Mouse (Mus musculus): ENCODE data around the gene Lekr1. TPM values are rescaled to one million over a fixed set of nuclear protein-coding genes. Genes with fewer than 3 reads are reported as not detected.

The Lekr1 gene
- polyA plus RNA-seq, 1 experiment = 6.6 TPM

DNA sequence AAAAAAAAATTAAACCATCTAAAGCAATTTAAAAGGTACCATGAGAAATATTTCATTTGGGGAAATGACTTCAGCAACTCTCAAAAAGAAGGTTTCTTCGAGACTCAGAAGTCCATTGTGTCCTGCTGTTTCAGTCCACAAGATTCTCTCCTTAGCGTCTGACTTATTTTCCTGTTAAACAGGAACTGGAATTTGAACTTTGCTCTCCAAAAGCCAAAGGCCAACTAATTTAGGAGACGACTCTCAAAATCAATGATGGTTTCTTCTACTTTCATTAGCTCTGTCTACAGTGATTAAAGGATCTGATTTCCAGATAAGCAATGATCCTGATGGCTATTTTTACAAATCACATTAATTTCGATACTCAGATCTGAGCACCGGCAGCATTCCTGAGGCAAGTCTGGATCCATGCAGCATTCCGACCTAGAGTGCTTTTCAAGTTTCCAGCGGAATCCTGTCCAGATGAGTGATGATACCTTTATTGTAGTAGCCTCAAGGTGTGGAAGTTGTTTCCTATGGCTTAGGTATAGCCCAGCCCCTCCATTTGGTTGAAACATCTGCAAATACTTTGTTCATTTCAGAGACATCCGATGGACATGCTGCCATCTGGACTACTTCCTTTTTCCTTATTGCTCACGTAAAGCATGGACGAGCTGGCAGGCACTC is 11.4 kb upstream of the Lekr1 start:
- DNase-seq (ENCODE audit: extremely low spot score in 1 of 2, low spot score in 1 of 2) = no peak

- no peak for DNase-seq (ENCODE audit: extremely low spot score in 1 of 2, low spot score in 1 of 2)
These were observed 9.6 kb upstream of the Lekr1 start for GRCm38 (mm10) chr3:65656451-65656850.

DNA sequence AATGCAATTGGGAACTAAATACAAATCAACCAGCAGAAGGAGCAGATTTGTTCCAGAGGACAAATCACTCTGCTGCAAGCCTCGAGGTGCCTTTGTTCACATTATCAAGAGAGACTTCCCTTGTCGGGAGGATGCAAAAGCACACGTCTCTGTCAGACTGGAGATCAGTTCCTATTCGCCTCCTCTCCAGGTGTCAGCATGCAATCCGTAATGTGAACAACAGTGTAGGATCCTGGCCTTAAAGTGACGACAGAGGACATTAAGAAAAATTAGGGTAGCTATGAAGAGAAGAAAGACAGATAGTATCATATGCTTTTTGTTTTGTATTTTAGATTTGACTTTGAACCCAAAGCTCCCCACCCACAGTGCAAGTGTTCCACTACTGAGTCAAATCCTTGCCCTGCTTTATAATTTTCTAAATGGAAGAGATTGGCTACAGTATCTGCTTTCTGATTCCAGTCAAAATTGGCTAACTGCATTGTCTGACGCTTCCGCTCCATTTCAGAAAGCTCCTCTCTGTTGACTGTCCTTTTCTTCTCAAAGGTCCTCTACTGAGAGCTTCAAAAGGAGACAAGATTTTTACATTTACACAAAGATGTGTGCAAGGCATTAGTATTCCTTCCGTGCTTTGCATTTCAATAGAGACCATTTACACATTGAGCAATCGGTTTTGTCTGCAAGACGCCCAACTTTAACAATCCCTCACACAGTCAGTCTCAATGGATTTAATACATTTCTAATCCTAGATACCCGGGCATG is 8.9 kb upstream of the Lekr1 start:
- DNase-seq (ENCODE audit: extremely low spot score in 1 of 2, low spot score in 1 of 2) = no peak

GRCm38 (mm10) chr3:65658081-65658612 is 7.9 kb upstream of the Lekr1 start:
- peak in 1 of 2 experiments; percentile 37 for DNase-seq (ENCODE audit: extremely low spot score in 1 of 2, low spot score in 1 of 2)

DNA sequence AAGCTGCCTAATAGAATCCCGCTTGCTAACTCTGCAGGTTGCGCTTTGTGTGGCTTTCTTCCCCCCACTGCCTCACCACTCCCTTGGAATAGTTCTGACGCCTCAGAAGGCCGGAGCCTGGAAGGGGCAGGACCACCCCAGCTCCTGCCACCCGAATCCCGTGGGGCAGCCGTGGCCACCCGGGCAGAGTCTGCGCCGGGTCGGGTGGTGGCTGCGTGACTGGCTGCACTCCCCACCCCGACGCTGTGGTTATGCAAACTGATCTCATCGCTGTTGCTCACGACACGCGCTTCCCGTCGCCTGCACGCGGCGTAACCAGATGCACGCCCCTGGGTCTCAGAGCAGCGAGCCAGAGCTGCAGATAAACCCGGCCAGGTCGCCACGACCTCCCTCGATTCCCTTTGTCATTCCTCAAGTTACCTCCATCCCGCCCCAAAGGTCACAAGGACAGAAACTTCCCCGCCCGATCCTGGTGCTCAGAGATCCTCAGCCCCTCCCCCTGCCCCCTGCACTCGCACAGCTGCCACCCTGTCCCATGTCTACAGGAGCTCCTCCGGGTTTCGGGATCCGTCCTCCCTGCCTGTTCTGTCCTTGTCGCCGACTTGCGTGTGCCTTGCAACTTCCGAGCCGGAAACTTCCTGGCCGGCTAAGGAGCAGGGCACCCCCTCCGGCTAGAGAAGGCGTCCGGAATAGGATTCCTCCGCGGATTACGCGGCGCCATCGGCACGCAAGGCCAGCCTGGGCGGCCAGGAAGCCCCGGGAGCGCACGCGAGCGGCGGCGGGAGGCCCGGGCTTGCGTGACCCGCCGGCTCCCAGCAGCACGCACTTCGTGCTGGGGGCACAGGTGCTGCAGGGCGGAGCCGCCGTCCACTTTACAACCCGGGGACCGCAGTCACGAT is 7.1 kb upstream of the Lekr1 start:
- peak; percentile 41 to 77 for DNase-seq (ENCODE audit: extremely low spot score in 1 of 2, low spot score in 1 of 2)

- DNase-seq (ENCODE audit: extremely low spot score in 1 of 2, low spot score in 1 of 2) = peak in 1 of 2 experiments; percentile 32
These were observed 6.5 kb upstream of the Lekr1 start for GRCm38 (mm10) chr3:65659620-65659932.

- DNase-seq (ENCODE audit: extremely low spot score in 1 of 2, low spot score in 1 of 2) = no peak
These were observed 5.7 kb upstream of the Lekr1 start for GRCm38 (mm10) chr3:65660336-65660735.

GRCm38 (mm10) chr3:65661731-65662130 is 4.3 kb upstream of the Lekr1 start:
- no peak for DNase-seq (ENCODE audit: extremely low spot score in 1 of 2, low spot score in 1 of 2)

DNA sequence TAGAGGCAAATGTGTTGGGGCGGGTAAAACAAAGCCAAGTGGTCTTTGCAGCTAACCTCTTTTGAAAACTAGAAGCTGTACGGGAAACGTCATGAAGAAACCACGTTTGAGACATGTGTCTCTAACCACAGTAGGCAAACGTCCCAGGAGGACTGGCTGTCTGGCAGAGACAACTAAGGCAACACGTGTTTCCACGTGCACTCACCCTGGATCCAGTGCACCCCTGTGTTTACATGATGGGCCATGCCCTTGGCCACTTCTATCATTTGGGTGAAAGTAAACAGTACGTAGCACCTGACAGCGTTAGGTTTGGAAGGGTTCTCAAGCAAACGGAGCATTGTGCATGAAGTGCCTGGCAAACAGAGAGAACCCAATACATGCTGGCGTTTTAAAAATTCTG is 2.9 kb upstream of the Lekr1 start:
- DNase-seq (ENCODE audit: extremely low spot score in 1 of 2, low spot score in 1 of 2) = no peak

DNA sequence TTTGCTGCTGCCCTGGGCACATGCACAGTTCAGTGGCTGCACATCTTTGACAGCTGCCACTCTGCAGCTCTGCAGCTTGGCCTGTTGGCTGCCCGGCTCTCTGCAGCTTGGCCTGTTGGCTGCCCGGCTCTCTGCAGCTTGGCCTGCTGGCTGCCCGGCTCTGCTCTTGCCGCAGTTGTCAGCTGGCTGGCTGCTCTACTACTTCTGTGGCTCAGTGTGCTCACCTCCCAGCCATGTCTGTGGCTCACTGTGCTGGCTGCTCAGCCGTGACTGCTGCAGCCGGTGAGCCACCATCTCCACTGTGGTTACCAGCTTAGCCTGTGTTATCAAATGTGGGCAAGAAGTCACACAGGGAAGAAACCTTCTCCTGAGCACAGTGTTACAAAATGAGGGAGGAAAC is 4.2 kb downstream of the Lekr1 start:
- DNase-seq (ENCODE audit: extremely low spot score in 1 of 2, low spot score in 1 of 2) = no peak

GRCm38 (mm10) chr3:65673725-65674124 is 7.7 kb downstream of the Lekr1 start:
- no peak for DNase-seq (ENCODE audit: extremely low spot score in 1 of 2, low spot score in 1 of 2)

- no peak for DNase-seq (ENCODE audit: extremely low spot score in 1 of 2, low spot score in 1 of 2)
These were observed 14.6 kb downstream of the Lekr1 start for GRCm38 (mm10) chr3:65680612-65681011.

DNA sequence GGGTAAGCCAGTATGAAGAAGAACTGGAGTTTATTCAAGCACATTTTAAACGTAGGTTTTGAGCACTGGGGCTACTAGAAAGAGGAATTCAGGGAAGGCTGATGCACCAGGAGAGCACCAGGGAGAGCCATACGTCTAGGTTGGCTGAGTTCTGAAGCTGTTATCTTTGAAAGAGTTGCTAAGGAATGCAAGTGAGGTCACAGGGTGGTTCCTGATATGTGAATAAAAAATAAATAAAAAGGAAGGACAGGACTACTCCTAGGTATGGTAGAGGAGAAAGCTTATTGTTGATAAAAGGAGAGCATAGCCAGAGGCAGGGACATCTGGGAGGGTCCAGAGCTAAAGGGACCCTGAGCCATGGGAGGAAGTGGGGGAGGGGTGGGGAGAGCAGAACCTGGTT is 23.7 kb downstream of the Lekr1 start:
- no peak for DNase-seq (ENCODE audit: extremely low spot score in 1 of 2, low spot score in 1 of 2)

DNA sequence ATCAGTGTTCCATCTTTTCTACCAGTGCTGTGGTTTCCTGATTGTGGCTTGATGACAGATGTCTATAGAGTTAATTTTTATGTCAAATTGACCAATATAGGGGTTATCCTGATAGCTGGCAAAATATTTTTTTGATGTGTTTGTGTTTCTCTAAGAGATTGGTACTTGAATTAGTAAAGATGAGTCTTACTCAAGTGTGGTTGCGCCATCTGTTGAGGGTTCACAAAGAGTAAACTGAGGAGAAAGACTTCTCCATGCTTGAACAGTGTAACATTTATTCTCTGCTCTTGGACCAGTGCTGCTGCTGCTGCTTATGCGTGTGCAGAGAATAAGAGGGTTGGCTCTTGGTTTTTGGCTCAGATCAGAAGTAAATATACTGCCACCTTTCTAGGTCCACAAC is 24.8 kb downstream of the Lekr1 start:
- no peak for DNase-seq (ENCODE audit: extremely low spot score in 1 of 2, low spot score in 1 of 2)

DNA sequence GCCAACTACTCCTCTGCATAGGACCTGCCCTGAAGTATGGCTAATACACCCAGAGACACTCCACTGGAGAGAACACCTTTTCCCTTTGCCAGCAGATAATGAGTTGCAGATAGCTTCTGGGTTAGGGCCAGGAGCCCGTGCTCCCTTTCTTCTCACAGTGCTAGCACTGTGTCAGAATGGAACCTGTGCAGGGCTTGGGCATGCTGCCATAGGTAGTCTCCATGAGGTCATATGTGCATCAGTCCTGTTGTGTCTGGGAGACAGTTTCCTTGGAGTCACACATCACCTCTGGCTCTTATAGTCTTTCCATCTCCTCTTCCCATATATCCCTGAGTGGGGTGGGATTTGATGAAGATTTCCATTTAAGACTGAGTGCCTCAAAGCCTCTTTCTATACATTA is 33.7 kb downstream of the Lekr1 start:
- no peak for DNase-seq (ENCODE audit: extremely low spot score in 1 of 2, low spot score in 1 of 2)

DNA sequence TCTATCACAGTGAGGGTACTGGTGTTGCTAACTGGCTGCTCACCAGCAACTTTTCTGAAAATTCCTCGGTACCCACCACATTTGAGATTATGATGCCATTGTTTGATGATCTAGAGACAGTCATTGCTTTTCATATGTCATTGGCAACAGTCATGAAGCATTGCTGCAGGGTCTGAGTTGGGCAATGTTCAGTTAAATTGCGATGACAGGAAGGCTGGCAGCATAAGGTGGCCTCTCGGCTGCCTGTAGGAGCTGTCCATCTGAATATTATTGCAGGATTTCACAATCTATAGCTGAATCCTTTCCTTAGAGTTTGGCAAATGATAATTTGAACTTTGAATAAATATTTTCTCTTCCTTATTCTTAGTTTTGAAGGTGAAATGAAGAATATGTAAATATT is 48.3 kb downstream of the Lekr1 start:
- DNase-seq (ENCODE audit: extremely low spot score in 1 of 2, low spot score in 1 of 2) = no peak

GRCm38 (mm10) chr3:65717406-65717805 is 51.4 kb downstream of the Lekr1 start:
- no peak for DNase-seq (ENCODE audit: extremely low spot score in 1 of 2, low spot score in 1 of 2)

- no peak for DNase-seq (ENCODE audit: extremely low spot score in 1 of 2, low spot score in 1 of 2)
These were observed 56.9 kb downstream of the Lekr1 start for GRCm38 (mm10) chr3:65722897-65723296.

GRCm38 (mm10) chr3:65723664-65724063 is 57.6 kb downstream of the Lekr1 start:
- DNase-seq (ENCODE audit: extremely low spot score in 1 of 2, low spot score in 1 of 2) = no peak

- DNase-seq (ENCODE audit: extremely low spot score in 1 of 2, low spot score in 1 of 2) = no peak
These were observed 71.8 kb downstream of the Lekr1 start for GRCm38 (mm10) chr3:65737816-65738215.

GRCm38 (mm10) chr3:65744936-65745335 is 78.9 kb downstream of the Lekr1 start:
- DNase-seq (ENCODE audit: extremely low spot score in 1 of 2, low spot score in 1 of 2) = no peak
